Mouse (Mus musculus): ENCODE results near the gene Wnt10a.

Wnt10a gene

GRCm38 (mm10) chr1:74784041-74784759, 7.1 kb upstream of the Wnt10a start:
- peak; percentile 94 for DNase-seq (ENCODE audit: low read depth, low spot score)

- DNase-seq (ENCODE audit: low read depth, low spot score) = peak; percentile 90
Measured at GRCm38 (mm10) chr1:74787846-74788245, 3.5 kb upstream of the Wnt10a start.

GRCm38 (mm10) chr1:74788603-74789176, 2.6 kb upstream of the Wnt10a start:
- DNase-seq (ENCODE audit: low read depth, low spot score) = no peak

- no peak for DNase-seq (ENCODE audit: low read depth, low spot score)
Measured at GRCm38 (mm10) chr1:74790095-74790494, 1.2 kb upstream of the Wnt10a start.

- DNase-seq (ENCODE audit: low read depth, low spot score) = no peak
Measured at GRCm38 (mm10) chr1:74792831-74793660, 1.7 kb downstream of the Wnt10a start.

GRCm38 (mm10) chr1:74794487-74795144, 3.3 kb downstream of the Wnt10a start:
- peak; percentile 44 for DNase-seq (ENCODE audit: low read depth, low spot score)

- DNase-seq (ENCODE audit: low read depth, low spot score) = peak; percentile 25
Measured at GRCm38 (mm10) chr1:74795145-74795529, 3.8 kb downstream of the Wnt10a start.

GRCm38 (mm10) chr1:74797459-74797858, 6.1 kb downstream of the Wnt10a start:
- no peak for DNase-seq (ENCODE audit: low read depth, low spot score)

GRCm38 (mm10) chr1:74800424-74800888, 9.1 kb downstream of the Wnt10a start:
- DNase-seq (ENCODE audit: low read depth, low spot score) = peak; percentile 37

- no peak for DNase-seq (ENCODE audit: low read depth, low spot score)
Measured at GRCm38 (mm10) chr1:74801631-74802140, 10.4 kb downstream of the Wnt10a start.

- peak; percentile 90 for DNase-seq (ENCODE audit: low read depth, low spot score)
Measured at GRCm38 (mm10) chr1:74802795-74803656, 11.7 kb downstream of the Wnt10a start.

GRCm38 (mm10) chr1:74804211-74804870, 13.0 kb downstream of the Wnt10a start:
- no peak for DNase-seq (ENCODE audit: low read depth, low spot score)

GRCm38 (mm10) chr1:74805340-74805835, 14.1 kb downstream of the Wnt10a start:
- DNase-seq (ENCODE audit: low read depth, low spot score) = peak; percentile 72

- DNase-seq (ENCODE audit: low read depth, low spot score) = no peak
Measured at GRCm38 (mm10) chr1:74805843-74806242, 14.5 kb downstream of the Wnt10a start.

- peak; percentile 82 for DNase-seq (ENCODE audit: low read depth, low spot score)
Measured at GRCm38 (mm10) chr1:74806360-74807311, 15.3 kb downstream of the Wnt10a start.

- DNase-seq (ENCODE audit: low read depth, low spot score) = no peak
Measured at GRCm38 (mm10) chr1:74807551-74808071, 16.3 kb downstream of the Wnt10a start.

- DNase-seq (ENCODE audit: low read depth, low spot score) = peak; percentile 97
Measured at GRCm38 (mm10) chr1:74808078-74808477, 16.8 kb downstream of the Wnt10a start.

- peak; percentile 87 for DNase-seq (ENCODE audit: low read depth, low spot score)
Measured at GRCm38 (mm10) chr1:74809007-74809406, 17.7 kb downstream of the Wnt10a start.
